Mouse (Mus musculus) neural tube, embryonic 15.5 days (tissue): ENCODE data around the gene Evi5l. TPM values are rescaled to one million over a fixed set of nuclear protein-coding genes. Genes with fewer than 3 reads are reported as not detected.

ENCODE experiments used
- ATAC-seq: fragments of 200-750 bp; cut with Nextera tagmentation; 2 replicates; pipeline ENCODE4 v1.8.0; 2017; ENCODE audit warnings: mild to moderate bottlenecking, moderate TSS enrichment, moderate library complexity; ENCODE audit not compliant: low FRiP score
- H3K27ac ChIP-seq: fragments of 300-500 bp; sonication (generic); replicated peaks from 2 replicates; pipeline ENCODE4 v1.5.1; 2015; ENCODE audit warnings: mild to moderate bottlenecking, inconsistent platforms
- H3K27me3 ChIP-seq: fragments of 300-500 bp; sonication (generic); replicated peaks from 2 replicates; pipeline ENCODE4 v1.6.1; 2015; ENCODE audit warnings: inconsistent platforms
- H3K36me3 ChIP-seq: fragments of 300-500 bp; sonication (generic); 2 replicates; pipeline ENCODE4 v1.6.1; 2015; ENCODE audit warnings: inconsistent platforms
- H3K4me1 ChIP-seq: fragments of 300-500 bp; sonication (generic); 2 replicates; pipeline ENCODE4 v1.6.1; 2015; ENCODE audit warnings: inconsistent platforms
- H3K4me2 ChIP-seq: fragments of 300-500 bp; sonication (generic); 2 replicates; pipeline ENCODE4 v1.6.1; 2015; ENCODE audit warnings: inconsistent platforms, mild to moderate bottlenecking, moderate library complexity
- H3K4me3 ChIP-seq: fragments of 300-500 bp; sonication (generic); replicated peaks from 2 replicates; pipeline ENCODE4 v1.5.1; 2015; ENCODE audit warnings: mild to moderate bottlenecking, inconsistent platforms
- H3K9ac ChIP-seq: fragments of 300-500 bp; sonication (generic); replicated peaks from 2 replicates; pipeline ENCODE4 v1.6.1; 2015; ENCODE audit warnings: mild to moderate bottlenecking, inconsistent platforms
- H3K9me3 ChIP-seq: fragments of 300-500 bp; sonication (generic); replicated peaks from 2 replicates; pipeline ENCODE4 v1.6.1; 2016; ENCODE audit warnings: inconsistent platforms
- WGBS: fragments of 180-500 bp; shearing (Covaris S2); methylation state at CpG from one replicate; pipeline ENCODE4 v1.1.7; 2015; ENCODE audit warnings: mixed read lengths; 5-methylcytosine and 5-hydroxymethylcytosine counted together
- polyA plus RNA-seq: library from polyadenylated mRNA; unstranded; fragments of >200 nt; fragmentation: Nextera tagmentation; extraction: Ambion mirVana; gene quantifications from 2 replicates; pipeline ENCODE4 v1.2.1, GENCODE M21; 2015

Gene Evi5l
- 90.0 and 107 TPM in 2 replicates for polyA plus RNA-seq

DNA sequence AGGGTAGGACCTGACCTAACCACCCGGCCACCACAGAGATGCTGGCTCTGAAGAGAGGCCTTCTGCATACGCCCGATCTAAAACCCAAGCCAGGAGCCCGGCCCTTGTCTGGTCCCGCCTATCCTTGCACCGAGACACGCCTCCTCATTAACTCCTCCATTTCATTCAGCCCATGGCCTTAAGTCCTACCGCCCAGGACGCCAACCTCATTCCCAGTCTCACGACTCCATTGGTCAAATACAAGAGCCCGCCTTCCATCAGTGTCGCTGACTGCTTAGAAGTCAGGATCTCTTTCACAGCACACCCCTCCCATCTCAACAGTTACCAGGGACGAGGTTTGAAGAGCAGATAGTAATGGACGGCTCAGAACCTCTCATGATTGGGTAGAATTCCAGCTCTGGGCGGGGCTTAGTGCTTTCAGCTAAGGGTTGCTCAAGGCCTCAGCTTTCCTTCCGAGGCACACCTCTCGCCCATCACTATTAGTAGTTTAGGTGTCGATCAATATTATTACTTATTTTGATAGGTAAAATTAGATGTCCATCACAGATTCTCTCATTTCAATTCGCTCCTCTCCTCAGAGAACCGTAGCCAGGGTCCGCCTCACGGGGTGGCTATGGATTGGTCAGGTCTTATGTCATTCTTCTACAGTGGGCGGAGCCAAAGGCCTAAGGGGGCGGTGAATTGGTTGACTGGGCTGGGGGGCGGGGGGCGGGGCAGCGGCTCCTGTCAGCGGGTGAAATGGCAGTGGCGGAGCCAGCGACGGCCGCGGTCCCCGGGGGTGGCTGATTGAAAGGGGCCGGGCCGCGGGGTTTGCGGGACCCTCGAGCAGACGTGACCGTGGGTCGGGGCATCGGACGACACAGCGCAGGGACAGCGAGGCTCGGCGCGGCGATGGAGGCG lies at the start of gene Evi5l:
Evi5l (plus strand) TSS at position 716 of the 900 bp plus-strand sequence.
- Histone ChIP-seq H3K4me1 (peaks cover 42% of the 10 kb centered on the region), H3K9ac (peak within 1 kb of the TSS; percentile 95), H3K4me3 (peak within 1 kb of the TSS; percentile 94), H3K27ac (peak within 1 kb of the TSS; percentile 89), H3K36me3 (no peaks in the 10 kb centered on the region; the same call in 1 of the 2 replicates), H3K9me3 (no peaks in the 10 kb centered on the region), H3K27me3 (no peaks in the 10 kb centered on the region), H3K4me2 (peak within 1 kb of the TSS; percentile 62)
- 1% methylated on average over 51 of the region's 51 CpGs for WGBS
- ATAC-seq = peak; percentile 97

DNA sequence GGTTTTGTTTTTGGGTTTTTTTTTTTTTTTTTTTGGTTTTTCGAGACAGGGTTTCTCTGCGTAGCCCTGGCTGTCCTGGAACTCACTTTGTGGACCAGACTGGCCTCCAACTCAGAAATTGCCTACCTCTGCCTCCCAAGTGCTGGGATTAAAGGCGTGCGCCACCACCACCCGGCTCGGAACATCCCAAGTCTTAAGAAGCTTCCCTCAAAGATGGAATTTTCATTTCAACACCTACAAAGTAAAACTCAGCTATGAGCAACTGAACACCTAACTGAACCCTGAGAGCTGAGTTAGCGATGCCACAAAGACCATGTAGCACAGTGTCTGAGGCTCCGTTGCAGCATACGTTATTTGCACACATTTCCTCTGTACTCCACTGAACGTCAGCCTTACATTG lies 32.6 kb upstream of the Evi5l start, which contains the start of gene Cd209g:
Cd209g (plus strand) TSS at position 301 of the 400 bp plus-strand sequence.
- no peaks in the 10 kb centered on the region; the same call in 1 of the 2 replicates for H3K27me3 ChIP-seq
- no peak for ATAC-seq
- H3K36me3 ChIP-seq = no peaks in the 10 kb centered on the region
- H3K4me2 ChIP-seq = no peak within 1 kb of the TSS
- H3K27ac ChIP-seq = no peak within 1 kb of the TSS
- no peak within 1 kb of the TSS for H3K4me3 ChIP-seq
- H3K4me1 ChIP-seq = no peaks in the 10 kb centered on the region
- no peaks in the 10 kb centered on the region for H3K9me3 ChIP-seq
- H3K9ac ChIP-seq = no peak within 1 kb of the TSS
- 91% methylated on average over 10 of the region's 10 CpGs for WGBS

DNA sequence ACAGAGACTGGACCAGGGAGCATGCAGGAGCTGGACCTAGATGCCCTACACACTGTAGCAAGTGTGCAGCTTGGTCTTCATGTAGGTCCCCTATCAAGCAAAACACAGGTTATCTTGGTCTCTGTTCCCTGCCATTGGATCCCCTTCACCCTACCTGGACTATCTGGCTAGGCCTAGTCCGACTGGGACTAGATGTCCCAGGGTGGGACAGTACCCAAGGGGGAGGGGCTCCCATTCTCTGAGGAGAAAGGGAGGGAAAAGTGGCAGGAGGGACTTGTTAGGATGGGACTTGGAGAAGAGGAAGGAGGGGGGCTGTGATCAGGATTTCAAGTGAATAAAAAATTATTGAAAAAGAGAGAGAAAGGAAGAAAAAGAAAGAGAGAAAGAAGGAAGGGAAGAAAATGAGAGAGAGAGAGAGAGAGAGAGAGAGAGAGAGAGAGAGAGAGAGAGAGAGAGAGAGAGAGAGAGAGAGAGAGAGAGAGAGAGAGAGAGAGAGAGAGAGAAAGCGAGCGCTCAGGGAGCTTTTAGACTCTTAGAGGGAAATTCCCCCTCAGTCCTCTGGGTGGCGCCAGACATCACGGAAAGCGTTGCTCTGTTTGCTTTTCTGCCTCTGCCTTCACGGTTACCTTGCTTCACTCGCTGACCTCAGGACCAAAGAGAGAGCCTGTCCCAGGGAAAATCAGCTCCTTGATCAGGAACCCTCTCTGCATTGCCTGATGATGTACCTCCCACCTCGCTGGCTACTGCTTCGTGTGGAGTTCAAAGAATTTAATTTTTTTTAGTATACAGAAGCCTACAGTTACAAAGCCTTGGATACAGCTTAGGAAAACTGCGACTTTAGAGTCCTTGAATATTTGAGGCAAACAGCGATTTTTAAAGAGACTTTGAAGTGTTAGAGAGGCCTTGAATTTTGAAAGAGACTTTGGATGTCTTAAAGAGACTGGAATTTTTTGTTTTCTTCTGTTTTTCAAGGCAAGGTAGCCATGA lies 26.4 kb upstream of the Evi5l start:
- 0 out of 2 replicates have a peak overlapping the region, but pooled peaks have one; percentile 5 for H3K4me3 ChIP-seq
- no peaks in the 10 kb centered on the region for H3K36me3 ChIP-seq
- no peaks in the 10 kb centered on the region for H3K4me1 ChIP-seq
- H3K27ac ChIP-seq = no peak overlapping the region
- peak overlapping the region; percentile 44 for H3K4me2 ChIP-seq
- H3K9ac ChIP-seq = no peak overlapping the region
- 14% methylated on average over 12 of the region's 12 CpGs for WGBS
- H3K27me3 ChIP-seq = peaks cover 4% of the 10 kb centered on the region; the same call in 1 of the 2 replicates
- peak; percentile 85 for ATAC-seq
- H3K9me3 ChIP-seq = no peaks in the 10 kb centered on the region

DNA sequence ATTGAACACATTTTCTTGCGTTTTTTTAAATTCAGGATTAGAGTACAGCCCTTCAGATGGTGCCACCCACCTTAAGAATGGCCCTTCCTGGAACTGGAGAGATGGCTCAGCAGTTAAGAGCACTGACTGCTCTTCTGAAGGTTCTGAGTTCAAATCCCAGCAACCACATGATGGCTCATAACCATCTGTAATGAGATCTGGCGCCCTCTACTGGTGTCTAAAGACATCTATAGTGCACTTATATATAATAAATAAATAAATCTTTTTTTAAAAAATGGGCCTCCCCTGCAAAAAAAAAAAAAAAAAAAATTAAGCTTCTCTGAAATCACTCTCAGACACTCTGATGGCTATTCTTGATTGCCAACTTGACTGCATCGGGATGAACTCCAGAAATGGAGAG lies 24.6 kb upstream of the Evi5l start:
- no peak overlapping the region for H3K27ac ChIP-seq
- no peaks in the 10 kb centered on the region for H3K9me3 ChIP-seq
- no peak for ATAC-seq
- 61% methylated on average over 3 of the region's 3 CpGs for WGBS
- no peaks in the 10 kb centered on the region for H3K4me1 ChIP-seq
- no peak overlapping the region for H3K4me3 ChIP-seq
- H3K27me3 ChIP-seq = peaks cover 4% of the 10 kb centered on the region; the same call in 1 of the 2 replicates
- no peak overlapping the region for H3K9ac ChIP-seq
- H3K4me2 ChIP-seq = no peak overlapping the region
- H3K36me3 ChIP-seq = no peaks in the 10 kb centered on the region

DNA sequence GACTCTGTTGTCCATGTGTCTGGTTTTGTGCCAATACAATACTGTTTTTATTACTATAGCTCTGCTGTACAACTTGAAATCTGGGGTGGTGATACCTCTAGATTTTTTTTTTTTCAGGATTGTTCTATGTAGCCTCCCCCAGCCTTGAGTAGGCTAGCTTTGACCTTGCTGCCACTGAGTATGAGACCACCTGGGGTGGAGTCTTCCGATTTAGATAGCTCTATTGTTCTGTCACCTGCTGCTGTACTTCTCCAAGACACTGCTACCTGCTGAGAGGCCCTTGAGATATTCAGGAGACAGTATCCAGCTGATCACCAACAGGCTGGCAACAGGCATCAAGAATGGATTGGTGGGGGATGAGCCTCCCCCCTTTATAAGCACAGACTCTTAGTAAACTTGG lies 19.1 kb upstream of the Evi5l start:
- 35% methylated on average over 1 of the region's 1 CpGs for WGBS
- Histone ChIP-seq H3K4me2 (no peak overlapping the region), H3K36me3 (no peaks in the 10 kb centered on the region), H3K4me3 (no peak overlapping the region), H3K4me1 (no peaks in the 10 kb centered on the region), H3K27ac (no peak overlapping the region), H3K27me3 (no peaks in the 10 kb centered on the region), H3K9me3 (peaks cover 5% of the 10 kb centered on the region), H3K9ac (no peak overlapping the region)
- no peak for ATAC-seq

DNA sequence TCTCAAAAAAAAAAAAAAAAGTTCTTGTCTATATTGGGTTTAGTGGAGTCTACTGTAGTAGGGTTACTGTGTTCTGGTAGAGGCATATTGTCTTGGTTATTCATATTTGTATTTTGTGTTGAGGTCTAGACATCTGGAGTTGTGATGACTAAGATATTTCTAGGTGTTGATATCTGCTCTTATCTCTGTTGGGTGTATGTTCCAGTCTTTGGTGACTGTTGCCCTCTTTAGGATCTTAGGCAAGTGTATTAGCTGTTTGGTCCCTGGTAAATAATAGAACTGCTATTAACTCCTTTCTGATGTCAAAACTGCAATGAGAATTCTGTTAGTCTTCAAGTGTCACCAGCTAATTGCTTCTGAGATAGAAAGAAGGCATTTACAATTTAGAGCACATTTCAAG lies 11.5 kb upstream of the Evi5l start:
- Histone ChIP-seq H3K4me3 (no peak overlapping the region), H3K4me2 (no peak overlapping the region), H3K9ac (no peak overlapping the region), H3K27me3 (no peaks in the 10 kb centered on the region), H3K36me3 (no peaks in the 10 kb centered on the region), H3K27ac (no peak overlapping the region), H3K9me3 (peaks cover 5% of the 10 kb centered on the region), H3K4me1 (no peaks in the 10 kb centered on the region)
- ATAC-seq = no peak

DNA sequence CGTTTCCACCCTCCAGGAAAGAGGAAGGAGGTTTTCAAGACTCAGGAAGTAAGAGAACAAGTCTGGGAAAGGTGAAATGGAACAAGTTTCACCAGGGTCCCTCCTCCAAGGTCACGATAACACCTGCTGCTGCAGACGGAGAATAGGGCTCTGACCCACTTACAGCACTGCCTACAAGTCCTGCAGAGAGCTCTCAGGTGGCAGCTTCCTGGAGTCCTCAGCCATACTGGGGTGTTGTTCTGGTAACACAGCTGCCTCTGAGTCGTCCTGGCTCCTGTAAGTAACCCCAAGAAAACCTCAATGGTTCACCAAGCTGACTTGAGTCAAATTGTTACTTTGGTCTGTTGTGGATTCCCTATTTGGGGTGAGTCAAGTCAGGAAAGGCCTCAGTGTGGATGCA lies 3.6 kb upstream of the Evi5l start:
- 59% methylated on average over 4 of the region's 4 CpGs for WGBS
- no peak for ATAC-seq
- no peaks in the 10 kb centered on the region for H3K9me3 ChIP-seq
- H3K27me3 ChIP-seq = no peaks in the 10 kb centered on the region
- H3K9ac ChIP-seq = no peak overlapping the region
- H3K4me1 ChIP-seq = peaks cover 11% of the 10 kb centered on the region
- H3K4me2 ChIP-seq = no peak overlapping the region
- no peak overlapping the region for H3K4me3 ChIP-seq
- H3K36me3 ChIP-seq = no peaks in the 10 kb centered on the region
- no peak overlapping the region for H3K27ac ChIP-seq

DNA sequence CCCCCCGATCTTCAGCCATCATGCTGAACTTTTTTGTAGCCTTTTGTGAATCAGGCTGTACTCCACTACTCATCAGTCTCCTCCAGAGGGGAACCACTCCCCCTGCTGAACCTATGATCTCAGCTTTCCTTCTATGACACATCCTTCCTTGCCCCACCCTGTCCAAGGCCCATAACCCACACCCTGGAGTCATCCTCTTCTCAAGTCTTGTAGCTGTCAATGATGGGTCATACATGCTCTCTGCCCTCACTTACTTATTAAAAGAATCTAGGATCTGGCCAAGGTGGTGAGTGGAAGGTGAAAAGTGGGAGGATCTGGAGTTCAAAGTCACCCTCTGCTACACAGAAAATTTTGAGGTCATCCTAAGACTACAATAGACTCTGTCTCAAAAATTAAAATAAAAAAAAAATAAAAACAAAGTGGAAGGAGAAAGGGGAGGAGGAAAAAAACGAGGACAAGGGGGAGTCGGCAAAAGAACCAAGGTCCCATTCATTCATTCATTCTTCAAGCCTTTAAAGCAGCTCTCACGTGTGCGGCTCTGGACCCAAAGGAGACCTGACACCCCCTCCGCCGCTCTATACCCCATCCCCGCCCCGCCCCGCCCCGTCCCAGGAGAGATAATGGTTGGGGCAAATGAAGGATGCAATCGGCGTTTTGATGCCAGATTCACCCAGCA lies 1.1 kb upstream of the Evi5l start:
- peak overlapping the region; percentile 60 for H3K4me2 ChIP-seq
- peak overlapping the region; percentile 94 for H3K4me3 ChIP-seq
- peak overlapping the region; percentile 62 for H3K9ac ChIP-seq
- H3K27me3 ChIP-seq = no peaks in the 10 kb centered on the region
- H3K27ac ChIP-seq = peak overlapping the region; percentile 89
- no peaks in the 10 kb centered on the region for H3K9me3 ChIP-seq
- no peaks in the 10 kb centered on the region; the same call in 1 of the 2 replicates for H3K36me3 ChIP-seq
- WGBS = 6% methylated on average over 13 of the region's 13 CpGs
- H3K4me1 ChIP-seq = peaks cover 36% of the 10 kb centered on the region
- no peak for ATAC-seq

DNA sequence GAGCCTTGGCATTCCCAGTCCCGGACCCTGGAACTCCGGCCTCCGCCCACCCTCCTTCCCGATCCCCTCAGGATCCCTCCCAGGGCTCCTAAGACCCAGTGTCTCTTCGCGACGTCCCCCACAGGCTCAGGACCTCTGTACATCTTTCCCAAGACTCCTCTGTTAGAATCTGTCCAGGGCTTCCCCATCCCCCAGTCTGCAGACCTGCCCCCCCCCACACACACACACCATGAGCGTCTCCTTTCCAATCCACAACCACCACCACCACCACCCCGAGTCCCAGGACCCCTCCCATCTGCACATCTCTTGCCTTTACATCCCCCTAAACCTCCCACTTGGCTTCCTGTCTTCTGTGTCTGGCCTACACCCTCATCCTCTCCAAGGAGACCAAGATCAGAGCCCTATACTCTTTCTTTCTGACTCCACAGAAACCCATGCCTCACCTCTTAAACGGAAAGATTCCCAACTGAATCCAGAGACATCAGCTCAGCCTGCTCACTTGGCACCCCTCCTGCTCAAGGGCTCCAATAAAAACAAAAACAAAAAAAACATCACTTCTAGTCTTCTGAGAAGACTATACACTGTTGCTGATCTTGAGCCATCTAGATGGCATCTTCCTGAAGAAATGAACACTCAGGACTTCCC lies 636 bp downstream of the Evi5l start:
- WGBS = 7% methylated on average over 9 of the region's 10 CpGs
- Histone ChIP-seq H3K36me3 (peaks cover 8% of the 10 kb centered on the region; the same call in 1 of the 2 replicates), H3K9me3 (no peaks in the 10 kb centered on the region), H3K9ac (peak overlapping the region; percentile 95), H3K4me1 (peaks cover 42% of the 10 kb centered on the region), H3K27ac (peak overlapping the region; percentile 82), H3K4me3 (peak overlapping the region; percentile 94), H3K27me3 (no peaks in the 10 kb centered on the region), H3K4me2 (peak overlapping the region; percentile 62)
- ATAC-seq = peak; percentile 14

DNA sequence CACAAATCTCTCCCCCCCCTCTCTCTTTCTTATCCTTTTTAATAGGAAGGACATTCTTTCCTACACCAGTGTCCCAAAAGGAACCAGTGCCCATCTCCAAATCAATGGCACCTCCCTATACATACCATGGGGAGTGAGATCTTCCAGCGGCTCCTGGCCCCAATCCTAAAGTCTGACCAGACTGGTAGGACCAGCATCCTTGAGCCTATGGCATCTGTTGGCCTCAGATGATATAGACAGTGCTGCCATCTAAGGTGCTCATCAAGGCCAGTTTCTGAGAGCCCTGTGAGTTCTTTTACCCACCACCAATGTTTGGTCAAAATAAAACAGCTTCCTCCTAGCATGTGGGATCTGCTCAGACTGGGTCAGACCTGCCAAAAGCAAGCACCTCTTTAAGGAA lies 1.6 kb downstream of the Evi5l start:
- 91% methylated on average over 1 of the region's 1 CpGs for WGBS
- peak overlapping the region; percentile 94 for H3K4me3 ChIP-seq
- H3K27ac ChIP-seq = no peak overlapping the region
- no peak for ATAC-seq
- peak overlapping the region; percentile 62 for H3K4me2 ChIP-seq
- no peak overlapping the region for H3K9ac ChIP-seq
- peaks cover 11% of the 10 kb centered on the region; the same call in 1 of the 2 replicates for H3K36me3 ChIP-seq
- H3K27me3 ChIP-seq = no peaks in the 10 kb centered on the region
- H3K4me1 ChIP-seq = peaks cover 42% of the 10 kb centered on the region
- H3K9me3 ChIP-seq = no peaks in the 10 kb centered on the region
